Mouse (Mus musculus): Measurements from ENCODE around the gene Tmem208. TPM values are rescaled to one million over a fixed set of nuclear protein-coding genes. Genes with fewer than 3 reads are reported as not detected.

Gene Tmem208
- polyA plus RNA-seq, 1 experiment from 2014 or later = 141 TPM

DNA sequence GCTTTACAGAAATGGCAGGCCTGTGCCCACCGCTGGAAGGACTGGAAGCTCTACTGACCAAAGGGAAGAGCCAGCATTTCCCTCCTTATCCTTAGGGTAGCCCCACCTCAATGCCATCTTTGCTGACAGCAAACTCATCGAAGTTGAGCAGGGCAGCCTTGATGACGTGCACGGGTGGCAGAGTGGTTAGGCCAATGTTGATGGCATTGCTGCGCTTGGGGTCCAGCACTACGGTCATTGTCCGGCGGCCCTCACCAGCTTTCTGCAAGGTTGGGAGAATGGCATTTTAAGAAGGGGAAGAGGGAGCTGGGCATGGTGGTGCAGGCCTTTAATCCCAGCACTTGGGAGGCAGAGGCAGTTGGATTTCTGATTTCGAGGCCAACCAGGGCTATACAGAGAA lies 5.8 kb downstream of the Tmem208 start:
- H3K4me1 ChIP-seq (ENCODE audit: control insufficient read depth, insufficient read depth, low read length) = peaks cover 16% of the 10 kb centered on the region
- H3K4me2 ChIP-seq (ENCODE audit: low read depth, low read length) = no peak overlapping the region
- no peak for ATAC-seq
- H3K9ac ChIP-seq (ENCODE audit: low read depth, low read length) = no peak overlapping the region
- H3K27me3 ChIP-seq (replicated peaks; ENCODE audit: control insufficient read depth, insufficient read depth, low read length) = no peaks in the 10 kb centered on the region
- 0 out of 2 replicates have a peak overlapping the region, but pooled peaks have one; percentile 24 for H3K27ac ChIP-seq (ENCODE audit: low read length)
- peaks cover 37% of the 10 kb centered on the region for H3K36me3 ChIP-seq (ENCODE audit: control insufficient read depth, insufficient read depth, low read length)
- no peak overlapping the region for H3K4me3 ChIP-seq (ENCODE audit: low read length)
- WGBS = 91% methylated on average over 9 of the region's 9 CpGs
- H3K9me3 ChIP-seq (ENCODE audit: control insufficient read depth, low read length) = no peaks in the 10 kb centered on the region

DNA sequence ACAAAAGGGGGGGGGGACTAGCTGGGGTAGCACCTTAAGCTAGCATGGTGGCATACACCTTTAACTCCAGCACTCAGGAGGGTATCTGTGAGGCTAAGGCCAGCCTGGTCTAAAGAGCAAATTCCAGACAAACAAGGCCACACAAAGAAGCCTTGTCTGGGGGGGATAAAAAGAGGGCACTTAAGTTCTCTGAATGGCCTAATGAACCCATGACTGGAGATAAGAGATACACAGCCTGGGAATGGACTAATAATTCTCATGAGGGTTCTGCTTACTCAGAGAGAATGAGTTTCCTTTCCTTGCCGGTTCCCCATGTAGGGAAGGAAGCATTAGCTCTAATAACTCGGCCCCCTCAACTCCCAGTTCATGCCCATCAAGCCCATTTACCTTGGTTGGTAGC lies 6.4 kb downstream of the Tmem208 start:
- H3K9me3 ChIP-seq (ENCODE audit: control insufficient read depth, low read length) = no peaks in the 10 kb centered on the region
- no peaks in the 10 kb centered on the region for H3K27me3 ChIP-seq (replicated peaks; ENCODE audit: control insufficient read depth, insufficient read depth, low read length)
- WGBS = 32% methylated on average over 2 of the region's 2 CpGs
- no peak overlapping the region for H3K4me3 ChIP-seq (ENCODE audit: low read length)
- H3K36me3 ChIP-seq (ENCODE audit: control insufficient read depth, insufficient read depth, low read length) = peaks cover 43% of the 10 kb centered on the region
- no peak overlapping the region for H3K4me2 ChIP-seq (ENCODE audit: low read depth, low read length)
- peak overlapping the region; percentile 42 for H3K27ac ChIP-seq (ENCODE audit: low read length)
- peaks cover 13% of the 10 kb centered on the region for H3K4me1 ChIP-seq (ENCODE audit: control insufficient read depth, insufficient read depth, low read length)
- no peak overlapping the region for H3K9ac ChIP-seq (ENCODE audit: low read depth, low read length)
- peak; percentile 84 for ATAC-seq

DNA sequence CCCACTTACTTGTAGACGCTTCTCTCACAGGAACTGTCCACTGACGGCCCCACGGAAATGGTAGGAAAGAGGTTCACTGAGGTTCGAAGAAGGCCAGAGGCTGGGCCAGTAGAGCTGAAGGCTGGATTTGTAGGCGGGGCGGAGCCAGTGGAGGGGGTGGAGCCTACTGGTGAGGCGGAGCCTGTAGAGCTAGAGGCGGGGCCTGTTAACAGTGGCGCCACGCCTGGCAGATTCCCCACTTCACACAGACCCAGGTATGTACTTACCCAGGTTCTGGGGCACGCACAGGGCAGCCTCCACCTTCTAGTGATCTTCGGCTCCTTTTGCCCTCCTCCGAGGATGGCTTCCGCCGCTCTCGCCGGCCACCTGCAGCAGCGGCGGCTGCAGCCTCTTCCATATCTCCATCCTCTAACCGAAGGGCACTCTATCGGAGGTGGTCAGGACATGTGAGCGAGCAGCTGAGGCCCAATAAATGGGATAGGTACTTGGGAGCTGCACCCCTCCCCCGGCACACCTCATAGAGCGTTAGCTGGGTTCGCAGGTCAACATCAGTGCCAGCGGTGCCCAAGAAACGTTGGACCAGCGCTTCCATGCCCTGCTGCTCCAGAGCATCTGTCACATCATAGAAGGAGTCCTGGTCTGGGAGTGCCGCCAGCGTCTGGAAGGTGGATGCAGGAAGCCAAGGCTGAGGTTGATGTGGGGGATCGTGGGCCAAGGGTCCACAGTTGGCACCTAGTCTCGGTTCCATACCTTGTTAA lies 10.4 kb downstream of the Tmem208 start:
- no peak for ATAC-seq
- H3K27ac ChIP-seq (ENCODE audit: low read length) = no peak overlapping the region
- no peak overlapping the region for H3K4me2 ChIP-seq (ENCODE audit: low read depth, low read length)
- H3K27me3 ChIP-seq (replicated peaks; ENCODE audit: control insufficient read depth, insufficient read depth, low read length) = no peaks in the 10 kb centered on the region
- no peaks in the 10 kb centered on the region for H3K9me3 ChIP-seq (ENCODE audit: control insufficient read depth, low read length)
- 70% methylated on average over 32 of the region's 32 CpGs for WGBS
- no peak overlapping the region for H3K9ac ChIP-seq (ENCODE audit: low read depth, low read length)
- no peak overlapping the region for H3K4me3 ChIP-seq (ENCODE audit: low read length)
- peaks cover 33% of the 10 kb centered on the region for H3K4me1 ChIP-seq (ENCODE audit: control insufficient read depth, insufficient read depth, low read length)
- peaks cover 26% of the 10 kb centered on the region for H3K36me3 ChIP-seq (ENCODE audit: control insufficient read depth, insufficient read depth, low read length)

DNA sequence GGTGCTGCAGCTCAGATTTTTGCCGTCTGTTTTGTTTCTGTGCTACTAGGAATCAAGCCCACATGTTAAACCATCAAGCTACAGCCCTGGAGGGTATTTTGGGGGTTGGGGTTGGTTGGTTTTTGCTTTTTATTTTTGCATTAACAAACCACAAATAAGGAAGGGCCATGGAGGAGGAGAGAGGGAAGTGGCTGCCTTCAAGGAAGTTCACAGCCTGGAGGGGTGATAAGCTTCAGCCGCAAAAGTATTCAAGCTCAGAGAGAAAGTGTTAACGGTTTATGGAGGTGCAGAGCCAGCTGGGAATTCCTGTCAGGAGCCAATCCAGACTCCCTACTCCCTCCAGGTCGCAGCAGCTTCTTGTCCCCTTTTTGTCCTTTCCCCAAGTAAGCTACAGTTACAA lies 12.8 kb downstream of the Tmem208 start:
- Histone ChIP-seq H3K9ac (ENCODE audit: low read depth, low read length) (no peak overlapping the region), H3K27ac (ENCODE audit: low read length) (no peak overlapping the region), H3K9me3 (ENCODE audit: control insufficient read depth, low read length) (no peaks in the 10 kb centered on the region), H3K36me3 (ENCODE audit: control insufficient read depth, insufficient read depth, low read length) (peaks cover 22% of the 10 kb centered on the region), H3K4me3 (ENCODE audit: low read length) (no peak overlapping the region), H3K27me3 (replicated peaks; ENCODE audit: control insufficient read depth, insufficient read depth, low read length) (no peaks in the 10 kb centered on the region), H3K4me2 (ENCODE audit: low read depth, low read length) (no peak overlapping the region), H3K4me1 (ENCODE audit: control insufficient read depth, insufficient read depth, low read length) (peaks cover 41% of the 10 kb centered on the region)
- ATAC-seq = no peak
- WGBS = 32% methylated on average over 4 of the region's 4 CpGs

DNA sequence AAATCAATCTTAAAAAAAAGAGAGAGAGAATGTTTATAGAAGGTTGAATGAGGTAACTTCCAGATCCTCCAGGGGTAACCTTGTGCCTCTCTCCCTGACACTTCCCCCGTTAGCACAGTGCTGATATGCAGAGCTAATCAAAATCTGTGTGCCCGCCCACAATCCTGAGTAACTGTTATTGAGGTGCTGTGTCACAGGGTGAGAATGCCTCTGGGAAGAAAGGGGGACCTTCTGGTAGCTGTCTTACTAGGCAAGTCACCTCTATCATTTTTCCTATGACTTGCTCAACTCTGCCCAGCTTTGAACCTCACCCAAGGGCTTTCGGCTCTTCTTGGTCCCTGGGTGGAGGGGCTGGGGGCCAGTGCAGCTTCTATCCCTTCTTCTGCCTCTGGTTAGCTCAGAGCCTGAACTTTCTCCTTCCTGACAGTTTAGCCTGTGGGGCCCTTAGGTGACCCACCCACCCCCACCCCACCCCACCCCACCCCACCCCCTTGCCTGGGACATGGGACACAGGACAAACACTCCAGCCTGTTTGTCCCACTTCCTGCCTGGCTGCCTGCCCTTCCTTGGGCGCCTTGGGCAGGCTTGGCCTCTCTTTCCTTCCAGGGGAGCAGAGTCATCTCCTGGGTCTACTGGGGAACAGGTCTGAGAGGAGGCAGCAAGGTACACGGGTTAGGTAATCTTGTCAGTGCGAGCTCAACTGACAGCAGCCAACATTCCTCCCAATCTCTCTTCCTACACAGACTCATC lies 13.9 kb downstream of the Tmem208 start:
- Histone ChIP-seq H3K4me3 (ENCODE audit: low read length) (no peak overlapping the region), H3K27me3 (replicated peaks; ENCODE audit: control insufficient read depth, insufficient read depth, low read length) (no peaks in the 10 kb centered on the region), H3K9ac (ENCODE audit: low read depth, low read length) (no peak overlapping the region), H3K9me3 (ENCODE audit: control insufficient read depth, low read length) (no peaks in the 10 kb centered on the region), H3K36me3 (ENCODE audit: control insufficient read depth, insufficient read depth, low read length) (peaks cover 16% of the 10 kb centered on the region), H3K27ac (ENCODE audit: low read length) (peak overlapping the region; percentile 2), H3K4me1 (ENCODE audit: control insufficient read depth, insufficient read depth, low read length) (peaks cover 52% of the 10 kb centered on the region), H3K4me2 (ENCODE audit: low read depth, low read length) (no peak overlapping the region)
- ATAC-seq = peak; percentile 55
- 60% methylated on average over 6 of the region's 6 CpGs for WGBS

DNA sequence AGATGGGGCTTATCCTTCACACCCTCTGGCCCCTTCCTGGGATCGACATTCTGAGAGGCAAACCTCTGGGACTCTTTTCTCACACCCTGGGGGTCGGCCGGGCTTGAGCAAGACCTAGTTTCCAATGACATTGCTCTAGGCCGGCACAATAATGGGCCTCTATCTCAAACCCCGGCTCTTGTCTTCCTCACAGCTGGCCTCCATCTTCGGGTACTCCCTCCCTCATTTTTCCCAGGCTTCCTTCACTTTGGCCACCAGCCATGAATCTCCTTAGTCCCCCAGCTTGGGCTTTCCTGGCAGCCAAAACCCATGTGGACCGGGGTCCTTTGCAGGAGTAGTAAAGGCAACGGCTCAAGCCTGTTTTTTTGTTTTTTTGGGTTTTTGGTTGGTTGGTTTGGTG lies 15.2 kb downstream of the Tmem208 start:
- Histone ChIP-seq H3K9me3 (ENCODE audit: control insufficient read depth, low read length) (no peaks in the 10 kb centered on the region), H3K36me3 (ENCODE audit: control insufficient read depth, insufficient read depth, low read length) (peaks cover 14% of the 10 kb centered on the region), H3K4me1 (ENCODE audit: control insufficient read depth, insufficient read depth, low read length) (peaks cover 65% of the 10 kb centered on the region), H3K27me3 (replicated peaks; ENCODE audit: control insufficient read depth, insufficient read depth, low read length) (no peaks in the 10 kb centered on the region), H3K4me2 (ENCODE audit: low read depth, low read length) (no peak overlapping the region), H3K4me3 (ENCODE audit: low read length) (no peak overlapping the region), H3K9ac (ENCODE audit: low read depth, low read length) (no peak overlapping the region), H3K27ac (ENCODE audit: low read length) (peak overlapping the region; percentile 2)
- ATAC-seq = no peak
- WGBS = 45% methylated on average over 8 of the region's 8 CpGs

DNA sequence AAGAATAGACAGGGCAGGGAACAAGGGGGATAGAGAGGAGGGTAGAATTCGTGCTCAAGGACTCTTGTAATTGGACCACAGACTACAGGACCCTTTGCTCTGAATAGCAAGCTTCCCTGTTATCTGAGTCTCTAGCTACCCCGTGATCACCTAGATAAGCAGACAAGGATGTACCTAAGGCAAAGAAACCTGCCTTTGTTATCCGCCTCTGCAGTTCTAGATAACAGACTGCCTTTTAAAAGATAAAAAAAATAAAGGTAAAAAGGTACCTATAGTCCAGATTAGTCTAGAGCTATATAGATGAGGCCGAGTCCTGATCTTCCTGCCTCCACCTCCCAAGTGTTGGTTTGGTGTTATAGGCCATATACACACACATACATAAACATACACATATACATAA lies 16.6 kb downstream of the Tmem208 start:
- no peaks in the 10 kb centered on the region for H3K9me3 ChIP-seq (ENCODE audit: control insufficient read depth, low read length)
- H3K36me3 ChIP-seq (ENCODE audit: control insufficient read depth, insufficient read depth, low read length) = no peaks in the 10 kb centered on the region
- no peak overlapping the region for H3K4me3 ChIP-seq (ENCODE audit: low read length)
- WGBS = 61% methylated on average over 4 of the region's 4 CpGs
- H3K4me2 ChIP-seq (ENCODE audit: low read depth, low read length) = no peak overlapping the region
- H3K27me3 ChIP-seq (replicated peaks; ENCODE audit: control insufficient read depth, insufficient read depth, low read length) = no peaks in the 10 kb centered on the region
- H3K4me1 ChIP-seq (ENCODE audit: control insufficient read depth, insufficient read depth, low read length) = peaks cover 69% of the 10 kb centered on the region
- no peak overlapping the region for H3K9ac ChIP-seq (ENCODE audit: low read depth, low read length)
- no peak overlapping the region for H3K27ac ChIP-seq (ENCODE audit: low read length)
- ATAC-seq = no peak

DNA sequence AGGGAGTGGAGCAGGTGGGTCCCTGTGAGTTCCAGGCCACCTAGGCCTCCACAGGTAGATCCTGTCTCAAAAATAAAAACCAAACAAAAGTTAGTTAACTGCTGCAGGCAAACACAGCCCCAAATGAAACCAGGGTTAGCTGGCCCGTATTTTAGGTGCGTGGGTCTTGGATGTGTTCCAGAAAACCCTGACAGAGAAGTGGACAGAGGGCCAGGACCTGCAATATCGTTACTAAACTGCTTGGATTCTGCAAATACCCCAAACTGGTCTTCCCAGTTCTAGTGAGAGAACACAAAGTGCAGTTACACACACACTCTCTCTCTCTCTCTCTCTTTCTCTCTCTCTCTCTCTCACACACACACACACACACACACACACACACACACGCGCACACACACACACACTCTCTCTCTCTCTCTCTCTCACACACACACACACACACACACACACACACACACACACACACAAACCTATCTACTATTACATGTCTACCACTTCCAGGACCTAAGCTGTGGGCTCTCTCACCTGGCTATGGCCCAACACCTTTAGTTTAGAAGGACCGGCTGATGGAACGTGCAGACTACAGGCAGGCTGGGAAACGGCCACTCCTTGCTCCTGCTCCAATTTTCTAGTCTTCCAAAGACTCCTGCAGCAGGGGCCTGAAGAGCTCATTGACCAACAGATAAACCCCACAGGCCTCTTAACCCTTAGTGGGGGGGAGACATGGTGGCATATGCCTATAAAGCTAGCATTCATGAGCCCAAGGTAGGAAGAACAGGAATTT lies 17.8 kb downstream of the Tmem208 start:
- 56% methylated on average over 8 of the region's 8 CpGs for WGBS
- H3K4me2 ChIP-seq (ENCODE audit: low read depth, low read length) = no peak overlapping the region
- peaks cover 5% of the 10 kb centered on the region; the same call in 1 of the 2 replicates for H3K27me3 ChIP-seq (replicated peaks; ENCODE audit: control insufficient read depth, insufficient read depth, low read length)
- H3K27ac ChIP-seq (ENCODE audit: low read length) = peak overlapping the region; percentile 42; the same call in 1 of the 2 replicates
- H3K36me3 ChIP-seq (ENCODE audit: control insufficient read depth, insufficient read depth, low read length) = no peaks in the 10 kb centered on the region
- ATAC-seq = no peak
- H3K4me3 ChIP-seq (ENCODE audit: low read length) = no peak overlapping the region
- H3K9me3 ChIP-seq (ENCODE audit: control insufficient read depth, low read length) = no peaks in the 10 kb centered on the region
- no peak overlapping the region for H3K9ac ChIP-seq (ENCODE audit: low read depth, low read length)
- peaks cover 65% of the 10 kb centered on the region for H3K4me1 ChIP-seq (ENCODE audit: control insufficient read depth, insufficient read depth, low read length)
